Mouse (Mus musculus) cerebellum, adult 8-10 months (tissue): ENCODE results near the gene Nckipsd.
A peak's percentile ranks its signal among the peaks of the same experiment; 100 is the strongest.

Source experiments
- DNase-seq: peaks from one replicate; pipeline ENCODE4 v3.0.0; 2022

Gene Nckipsd

GRCm38 (mm10) chr9:108808163-108808665, at the start of gene Nckipsd:
Gene Nckipsd (plus strand): TSS chr9:108808368.
- DNase-seq = peak; percentile 95

- DNase-seq = no peak
Observed at GRCm38 (mm10) chr9:108759121-108759520, 49.0 kb upstream of the Nckipsd start.

- no peak for DNase-seq
Observed at GRCm38 (mm10) chr9:108759805-108760204, 48.4 kb upstream of the Nckipsd start.

GRCm38 (mm10) chr9:108761561-108761960, 46.6 kb upstream of the Nckipsd start:
- DNase-seq = no peak

- no peak for DNase-seq
Observed at GRCm38 (mm10) chr9:108764971-108765370, 43.2 kb upstream of the Nckipsd start.

GRCm38 (mm10) chr9:108776614-108777013, 31.6 kb upstream of the Nckipsd start:
- no peak for DNase-seq

GRCm38 (mm10) chr9:108777276-108777675, 30.9 kb upstream of the Nckipsd start:
- no peak for DNase-seq

GRCm38 (mm10) chr9:108780959-108781358, 27.2 kb upstream of the Nckipsd start:
- DNase-seq = no peak

- DNase-seq = no peak
Observed at GRCm38 (mm10) chr9:108781891-108782290, 26.3 kb upstream of the Nckipsd start.

GRCm38 (mm10) chr9:108782836-108783547, 25.2 kb upstream of the Nckipsd start:
- DNase-seq = no peak

- peak; percentile 95 for DNase-seq
Observed at GRCm38 (mm10) chr9:108783548-108784463, 24.4 kb upstream of the Nckipsd start, which contains the start of gene Ip6k2. Gene Ip6k2 (plus strand): TSS chr9:108783796.

GRCm38 (mm10) chr9:108785416-108785815, 22.8 kb upstream of the Nckipsd start:
- DNase-seq = no peak

GRCm38 (mm10) chr9:108786494-108786893, 21.7 kb upstream of the Nckipsd start:
- no peak for DNase-seq

GRCm38 (mm10) chr9:108787080-108787479, 21.1 kb upstream of the Nckipsd start:
- no peak for DNase-seq

GRCm38 (mm10) chr9:108788713-108789112, 19.5 kb upstream of the Nckipsd start:
- DNase-seq = no peak

- DNase-seq = no peak
Observed at GRCm38 (mm10) chr9:108792307-108792706, 15.9 kb upstream of the Nckipsd start.

- no peak for DNase-seq
Observed at GRCm38 (mm10) chr9:108792730-108793129, 15.4 kb upstream of the Nckipsd start.

GRCm38 (mm10) chr9:108795281-108795680, 12.9 kb upstream of the Nckipsd start:
- no peak for DNase-seq

- no peak for DNase-seq
Observed at GRCm38 (mm10) chr9:108795762-108796161, 12.4 kb upstream of the Nckipsd start.

- DNase-seq = no peak
Observed at GRCm38 (mm10) chr9:108796351-108796981, 11.7 kb upstream of the Nckipsd start.

- no peak for DNase-seq
Observed at GRCm38 (mm10) chr9:108797477-108797876, 10.7 kb upstream of the Nckipsd start.

- DNase-seq = no peak
Observed at GRCm38 (mm10) chr9:108798508-108799075, 9.6 kb upstream of the Nckipsd start.

GRCm38 (mm10) chr9:108799564-108799963, 8.6 kb upstream of the Nckipsd start:
- no peak for DNase-seq
